Mouse (Mus musculus) small intestine, adult 2 months (tissue): ENCODE measurements around the gene Wdfy1. TPM values are rescaled to one million over a fixed set of nuclear protein-coding genes. Genes with fewer than 3 reads are reported as not detected.

Experiments
- H3K27ac ChIP-seq: fragments of 200-500 bp; 2 replicates; pipeline ENCODE4 v1.5.1; 2012; ENCODE audit warnings: low read depth, low read length, control low read depth, inconsistent platforms; ENCODE audit not compliant: insufficient read depth
- H3K27me3 ChIP-seq: fragments of 200-500 bp; 2 replicates; pipeline ENCODE4 v1.6.1; 2012; ENCODE audit warnings: mild to moderate bottlenecking, moderate library complexity, low read length, inconsistent platforms; ENCODE audit not compliant: control insufficient read depth, insufficient read depth
- H3K36me3 ChIP-seq: fragments of 200-500 bp; 2 replicates; pipeline ENCODE4 v1.6.1; 2012; ENCODE audit warnings: mild to moderate bottlenecking, low read length, control low read depth, inconsistent platforms; ENCODE audit not compliant: control insufficient read depth, insufficient read depth
- H3K4me1 ChIP-seq: fragments of 200-500 bp; 2 replicates; pipeline ENCODE4 v1.6.1; 2012; ENCODE audit warnings: low read length, inconsistent platforms, mixed read lengths; ENCODE audit not compliant: control insufficient read depth, insufficient read depth, insufficient read length
- H3K4me3 ChIP-seq: fragments of 200-500 bp; 2 replicates; pipeline ENCODE4 v1.5.1; 2012; ENCODE audit warnings: low read depth, mild to moderate bottlenecking, control low read depth, inconsistent platforms, low read length, moderate library complexity
- CTCF ChIP-seq: fragments of 200-500 bp; IDR thresholded peaks from 2 replicates; pipeline ENCODE4 v1.5.1; 2012; ENCODE audit warnings: low read depth, mild to moderate bottlenecking, control low read depth, inconsistent platforms, low read length, moderate library complexity, mixed read lengths; ENCODE audit not compliant: insufficient replicate concordance, insufficient read length; ENCODE audit errors: extremely low read depth
- POLR2A ChIP-seq: fragments of 200-500 bp; IDR thresholded peaks from 2 replicates; pipeline ENCODE4 v1.6.1; 2012; ENCODE audit warnings: low read depth, mild to moderate bottlenecking, control low read depth, inconsistent platforms, low read length, moderate library complexity
- WGBS: fragments of 180-500 bp; shearing (Covaris S2); methylation state at CpG from one replicate; pipeline ENCODE4 v1.1.7; 2018; 5-methylcytosine and 5-hydroxymethylcytosine counted together
- polyA plus RNA-seq: library from polyadenylated mRNA; depleted of rRNA; stranded (reverse); fragments of >200 nt; gene quantifications from 2 replicates; pipeline ENCODE4 v1.2.3, GENCODE M21; 2012

Wdfy1 gene
- polyA plus RNA-seq, 1 experiment, result 68.7 TPM

GRCm38 (mm10) chr1:79675716-79676115, 100.2 kb downstream of the Wdfy1 start:
- no peaks in the 10 kb centered on the region for H3K27me3 ChIP-seq
- H3K4me3 ChIP-seq, result no peak overlapping the region
- H3K36me3 ChIP-seq, result no peaks in the 10 kb centered on the region
- peaks cover 3% of the 10 kb centered on the region for H3K4me1 ChIP-seq
- TF ChIP-seq POLR2A (no peak), CTCF (no peak)
- 34% methylated on average over 4 of the region's 4 CpGs for WGBS
- H3K27ac ChIP-seq, result no peak overlapping the region

GRCm38 (mm10) chr1:79671543-79672337, 104.2 kb downstream of the Wdfy1 start, which contains the start of gene Ap1s3:
TSS of gene Ap1s3 (minus strand) at chr1:79671972.
- peak; percentile 44 for TF ChIP-seq POLR2A
- TF ChIP-seq CTCF, result no peak
- WGBS, result under 1% methylated on average over 51 of the region's 51 CpGs
- H3K36me3 ChIP-seq, result no peaks in the 10 kb centered on the region
- peak within 1 kb of the TSS; percentile 68 for H3K27ac ChIP-seq
- H3K4me3 ChIP-seq, result peak within 1 kb of the TSS; percentile 95
- no peaks in the 10 kb centered on the region for H3K27me3 ChIP-seq
- peaks cover 5% of the 10 kb centered on the region for H3K4me1 ChIP-seq

GRCm38 (mm10) chr1:79671196-79671542, 104.8 kb downstream of the Wdfy1 start:
- Histone ChIP-seq H3K36me3 (no peaks in the 10 kb centered on the region), H3K27ac (no peak overlapping the region), H3K4me3 (peak overlapping the region; percentile 95), H3K27me3 (no peaks in the 10 kb centered on the region), H3K4me1 (peaks cover 5% of the 10 kb centered on the region)
- no peak for TF ChIP-seq POLR2A
- TF ChIP-seq CTCF, result no peak
- WGBS, result under 1% methylated on average over 11 of the region's 11 CpGs

- TF ChIP-seq CTCF (no peak), POLR2A (no peak)
- peaks cover 3% of the 10 kb centered on the region for H3K4me1 ChIP-seq
- WGBS, result 71% methylated on average over 9 of the region's 9 CpGs
- no peaks in the 10 kb centered on the region for H3K27me3 ChIP-seq
- no peak overlapping the region for H3K27ac ChIP-seq
- no peak overlapping the region for H3K4me3 ChIP-seq
- H3K36me3 ChIP-seq, result no peaks in the 10 kb centered on the region
These were observed 106.4 kb downstream of the Wdfy1 start for GRCm38 (mm10) chr1:79669419-79669974.

GRCm38 (mm10) chr1:79664911-79665310, 111.0 kb downstream of the Wdfy1 start:
- WGBS, result 81% methylated on average over 4 of the region's 4 CpGs
- no peaks in the 10 kb centered on the region for H3K4me1 ChIP-seq
- H3K27ac ChIP-seq, result no peak overlapping the region
- no peaks in the 10 kb centered on the region for H3K27me3 ChIP-seq
- TF ChIP-seq POLR2A, result no peak
- no peak overlapping the region for H3K4me3 ChIP-seq
- no peaks in the 10 kb centered on the region for H3K36me3 ChIP-seq

- no peaks in the 10 kb centered on the region for H3K4me1 ChIP-seq
- H3K36me3 ChIP-seq, result no peaks in the 10 kb centered on the region
- H3K4me3 ChIP-seq, result no peak overlapping the region
- 88% methylated on average over 7 of the region's 7 CpGs for WGBS
- TF ChIP-seq CTCF (no peak), POLR2A (no peak)
- no peak overlapping the region for H3K27ac ChIP-seq
- H3K27me3 ChIP-seq, result no peaks in the 10 kb centered on the region
These were observed 116.3 kb downstream of the Wdfy1 start for GRCm38 (mm10) chr1:79659598-79659997.

GRCm38 (mm10) chr1:79657411-79657810, 118.5 kb downstream of the Wdfy1 start:
- no peak overlapping the region for H3K4me3 ChIP-seq
- H3K4me1 ChIP-seq, result no peaks in the 10 kb centered on the region
- no peaks in the 10 kb centered on the region for H3K36me3 ChIP-seq
- H3K27ac ChIP-seq, result no peak overlapping the region
- 72% methylated on average over 1 of the region's 1 CpGs for WGBS
- TF ChIP-seq CTCF, result no peak
- no peak for TF ChIP-seq POLR2A
- no peaks in the 10 kb centered on the region for H3K27me3 ChIP-seq
